Mouse (Mus musculus) right cerebral cortex, postnatal 14 days (tissue): Measurements from ENCODE around the gene Rab3gap1.

Source experiments
- DNase-seq: peaks from one replicate; pipeline ENCODE4 v3.0.0; 2022

The Rab3gap1 gene

GRCm38 (mm10) chr1:127983274-127983993 is 114.9 kb downstream of the Rab3gap1 start:
- DNase-seq = no peak

- DNase-seq = no peak
Measured at GRCm38 (mm10) chr1:127985391-127985790, 116.8 kb downstream of the Rab3gap1 start.

- DNase-seq = no peak
Measured at GRCm38 (mm10) chr1:127988246-127988645, 119.7 kb downstream of the Rab3gap1 start.

GRCm38 (mm10) chr1:127989387-127989786 is 120.8 kb downstream of the Rab3gap1 start:
- DNase-seq = no peak

GRCm38 (mm10) chr1:127989876-127990731 is 121.5 kb downstream of the Rab3gap1 start:
- peak; percentile 25 for DNase-seq
